16 mouse cellular contexts compared by ENCODE assay signal in genomic region chr7:135125296-135126065, GRCm38 (mm10).
"Had no signal": no experiment of that assay in that cellular context is flagged by ENCODE, and none has a peak within 500 bp of the region (broad histone marks: within the 10 kb centered on the region; RNA-seq: fewer than 3 reads in every experiment).

No protein-coding gene starts in this region.

- ATAC-seq: inflammation-experienced regulatory T-cells, adult 6 months; intestine, postnatal 0 days; midbrain, embryonic 16.5 days had no signal

- DNase-seq: kidney, adult 8-10 months; kidney, postnatal 36 days; left cerebral cortex, postnatal 4 days; lung, embryonic 14.5 days; right cerebral cortex, postnatal 14 days; thymus, adult 2 months; thymus, postnatal 25 days had no signal

- H3K9me3 ChIP-seq: limb, embryonic 13.5 days; midbrain, embryonic 10.5 days; neural tube, embryonic 13.5 days; stomach, embryonic 15.5 days had no signal

- H3K4me2 ChIP-seq: limb, embryonic 13.5 days; lung, embryonic 14.5 days; neural tube, embryonic 13.5 days; stomach, embryonic 15.5 days had no signal

- H3K4me1 ChIP-seq: limb, embryonic 13.5 days; stomach, embryonic 15.5 days had no signal

- H3K9ac ChIP-seq: limb, embryonic 13.5 days; liver, embryonic 14.5 days; lung, embryonic 14.5 days; neural tube, embryonic 13.5 days; stomach, embryonic 15.5 days had no signal

- H3K4me3 ChIP-seq: layer of hippocampus, adult 2 months; limb, embryonic 13.5 days; midbrain, embryonic 10.5 days; neural tube, embryonic 13.5 days; stomach, embryonic 15.5 days had no signal

- H3K27me3 ChIP-seq: limb, embryonic 13.5 days; neural tube, embryonic 13.5 days; stomach, embryonic 15.5 days had no signal

- H3K36me3 ChIP-seq: midbrain, embryonic 10.5 days; neural tube, embryonic 13.5 days had no signal

- H3K27ac ChIP-seq: layer of hippocampus, adult 2 months; limb, embryonic 13.5 days; liver, embryonic 14.5 days; midbrain, embryonic 10.5 days; neural tube, embryonic 13.5 days; stomach, embryonic 15.5 days had no signal
